Mouse (Mus musculus): ENCODE data around the gene Ddost.

Ddost gene

GRCm38 (mm10) chr4:138304340-138305104 lies at the start of gene Ddost:
Gene Ddost, plus strand, starts transcription at chr4:138304730.
- DNase-seq: peak; percentile 97 to 99

- DNase-seq: no peak
Observed at GRCm38 (mm10) chr4:138257116-138257687, 47.3 kb upstream of the Ddost start.

GRCm38 (mm10) chr4:138258663-138259062 lies 45.9 kb upstream of the Ddost start:
- DNase-seq: no peak

- DNase-seq: no peak
Observed at GRCm38 (mm10) chr4:138259482-138259881, 45.0 kb upstream of the Ddost start.

- peak; percentile 88 to 92 for DNase-seq
Observed at GRCm38 (mm10) chr4:138261843-138262681, 42.5 kb upstream of the Ddost start.

GRCm38 (mm10) chr4:138267869-138268268 lies 36.7 kb upstream of the Ddost start:
- DNase-seq: no peak

GRCm38 (mm10) chr4:138272011-138272997 lies 32.2 kb upstream of the Ddost start:
- DNase-seq: no peak

- DNase-seq: no peak
Observed at GRCm38 (mm10) chr4:138278346-138278745, 26.2 kb upstream of the Ddost start.

GRCm38 (mm10) chr4:138282834-138283233 lies 21.7 kb upstream of the Ddost start:
- peak; percentile 36 to 58 for DNase-seq

GRCm38 (mm10) chr4:138286411-138286810 lies 18.1 kb upstream of the Ddost start:
- no peak for DNase-seq

- no peak for DNase-seq
Observed at GRCm38 (mm10) chr4:138288691-138289090, 15.8 kb upstream of the Ddost start.

- DNase-seq: no peak
Observed at GRCm38 (mm10) chr4:138292028-138292427, 12.5 kb upstream of the Ddost start.

GRCm38 (mm10) chr4:138293261-138293948 lies 11.1 kb upstream of the Ddost start:
- no peak for DNase-seq

- no peak for DNase-seq
Observed at GRCm38 (mm10) chr4:138293949-138294550, 10.5 kb upstream of the Ddost start.

- no peak for DNase-seq
Observed at GRCm38 (mm10) chr4:138301271-138301780, 3.2 kb upstream of the Ddost start.

GRCm38 (mm10) chr4:138303011-138303410 lies 1.5 kb upstream of the Ddost start:
- DNase-seq: no peak

- peak in 1 of 2 experiments; percentile 48 for DNase-seq
Observed at GRCm38 (mm10) chr4:138303742-138304141, 788 bp upstream of the Ddost start.

- peak in 1 of 2 experiments; percentile 29 for DNase-seq
Observed at GRCm38 (mm10) chr4:138307025-138307424, 2.5 kb downstream of the Ddost start.

GRCm38 (mm10) chr4:138307739-138308138 lies 3.2 kb downstream of the Ddost start:
- DNase-seq: no peak

- peak in 1 of 2 experiments; percentile 21 for DNase-seq
Observed at GRCm38 (mm10) chr4:138310311-138310910, 5.9 kb downstream of the Ddost start.

Measured in cerebellum, postnatal 25 days (tissue).